Mouse (Mus musculus): ENCODE measurements at regions not wholly inside any gene's neighbourhood (a gene's known extent, or its start where the extent isn't known, plus 50 kb on each side); places are given as distances from the start of the nearest gene placed in this dataset.

DNA sequence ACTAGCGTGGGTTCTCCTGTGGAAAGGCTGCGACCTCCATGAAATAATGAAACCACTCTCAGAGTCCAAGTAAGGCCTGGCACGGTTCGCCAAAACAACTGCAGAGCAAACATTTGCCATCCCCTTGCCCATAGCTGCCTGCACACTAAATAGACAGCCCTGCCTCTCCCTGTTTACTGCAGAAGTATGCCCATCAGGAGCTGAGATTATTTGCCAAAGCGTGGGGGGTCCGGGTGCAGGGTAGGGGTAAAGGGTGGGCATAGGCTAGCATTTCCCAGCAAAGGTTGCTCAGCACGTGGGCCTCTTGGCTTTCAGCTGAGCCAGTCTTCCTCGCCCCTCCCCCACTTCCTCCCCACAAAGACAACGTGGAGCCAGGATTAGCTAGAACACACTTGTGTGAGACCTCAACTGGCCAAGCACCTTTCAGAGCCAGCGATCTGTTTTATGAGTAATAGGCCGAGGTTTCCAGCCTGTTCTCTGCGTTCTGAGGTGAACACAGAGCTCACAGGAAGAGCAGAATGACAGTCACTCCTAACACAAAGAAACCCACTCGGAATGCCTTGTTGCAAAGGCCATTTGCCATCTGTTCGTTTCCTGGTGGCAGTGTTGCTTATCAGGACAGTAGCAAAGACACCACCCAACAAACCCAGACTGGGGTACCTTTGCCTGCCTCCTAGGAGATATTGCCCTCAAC, 55.6 kb upstream of the Cep85l start:
- in situ Hi-C loops (cut with MboI, MseI), result no loop called here

DNA sequence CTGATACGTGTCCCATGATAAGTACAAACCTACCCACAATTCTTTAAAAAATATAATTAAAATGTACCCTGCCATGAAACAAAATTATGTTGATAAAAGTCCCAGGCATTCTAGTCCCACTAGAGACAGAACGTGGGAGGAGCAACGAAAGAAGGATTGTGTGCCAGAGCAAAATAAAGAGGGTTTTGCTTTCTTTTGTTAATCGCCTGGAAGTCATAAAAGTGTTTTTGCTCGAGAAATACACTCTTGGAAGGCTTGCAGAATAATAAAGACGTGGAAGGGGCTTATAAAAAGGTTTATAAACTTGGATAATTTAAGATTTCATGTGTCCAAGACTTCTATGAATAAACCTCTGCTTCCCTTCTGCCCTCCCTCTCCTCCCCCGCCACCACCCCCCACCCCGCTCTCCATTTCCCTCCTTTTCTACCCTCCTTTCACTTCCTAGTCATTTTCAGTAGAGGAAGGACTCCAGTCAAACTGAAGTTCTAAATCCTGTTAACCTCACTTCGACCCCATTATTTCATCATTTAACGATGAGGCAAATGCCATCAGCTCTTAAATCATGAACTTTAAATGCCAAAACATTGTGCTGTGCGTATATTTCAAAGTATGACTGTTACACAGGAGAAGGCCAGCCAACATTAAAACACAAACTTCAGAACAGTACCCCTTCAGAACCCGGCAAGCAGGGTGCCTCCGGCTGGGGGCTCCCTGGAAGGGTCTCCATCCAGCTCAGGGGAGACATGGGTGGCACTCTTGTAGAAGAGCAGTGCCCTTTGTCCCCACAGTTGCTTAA, 54.8 kb upstream of the Cep85l start:
- in situ Hi-C loops (cut with MboI, MseI), result no loop called here

DNA sequence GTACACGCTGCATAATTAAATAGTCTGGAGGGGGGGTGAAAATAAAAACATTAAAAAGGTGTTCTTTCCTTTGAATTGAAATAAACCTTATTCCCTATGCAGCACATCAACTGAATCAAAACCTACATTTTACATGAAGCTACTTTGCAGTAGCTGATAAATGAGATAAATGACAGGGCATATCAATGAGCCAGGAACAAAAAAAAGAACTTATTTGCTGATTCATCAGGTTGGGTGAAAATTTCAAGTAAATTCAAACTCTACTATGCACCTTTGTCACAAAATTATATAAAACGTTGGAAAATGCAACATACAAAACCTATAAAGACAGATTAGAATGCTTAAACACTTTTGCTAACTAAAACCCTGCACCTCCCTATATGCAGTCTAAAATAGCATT, 53.0 kb upstream of the Cep85l start:
- in situ Hi-C loops (cut with MboI, MseI), result no loop called here

DNA sequence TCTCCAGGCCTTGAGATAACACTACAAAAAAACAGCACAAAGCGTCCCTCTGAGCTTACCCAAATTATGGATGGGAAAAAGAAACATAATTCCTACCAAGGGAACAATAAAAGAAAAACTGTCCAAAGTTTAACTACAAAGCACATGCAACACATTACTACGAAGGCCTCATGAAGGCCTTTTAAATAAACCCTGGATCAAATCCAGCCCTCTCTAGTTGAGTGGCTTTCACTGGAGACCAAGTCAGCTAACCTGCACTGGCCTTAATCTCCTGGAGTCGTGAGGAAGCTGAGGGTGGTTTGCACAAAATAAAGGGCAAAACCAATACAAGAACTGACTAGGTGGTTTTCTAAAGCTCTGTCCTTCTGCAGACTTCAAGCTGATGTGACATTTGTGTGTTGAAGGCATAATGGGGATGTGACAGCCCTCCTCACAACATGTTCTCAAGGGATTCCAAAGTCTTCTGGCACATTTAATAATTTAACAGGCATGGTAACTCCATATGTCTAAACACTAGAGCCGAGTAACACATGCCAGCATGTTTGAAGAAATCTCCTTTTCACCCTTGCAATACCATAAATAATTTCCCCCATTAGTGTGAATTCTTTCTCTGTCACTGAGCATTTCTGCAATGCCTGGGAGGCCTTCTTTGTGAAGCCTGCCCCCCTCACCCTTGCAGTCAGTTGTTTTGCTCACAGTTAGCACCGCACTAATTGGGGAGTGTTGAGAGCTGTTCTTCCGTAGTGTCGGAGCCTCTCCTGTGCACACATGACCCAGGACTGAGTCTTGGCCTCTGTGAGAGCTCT, 50.0 kb upstream of the Cep85l start:
- in situ Hi-C loops (cut with MboI, MseI), result no loop called here

All from T-helper 17 cell (primary cell).